Mouse (Mus musculus): ENCODE results near the gene Fut11.

The Fut11 gene

GRCm38 (mm10) chr14:20664436-20664835 lies 30.3 kb upstream of the Fut11 start:
- TF ChIP-seq GATA4 (IDR thresholded peaks at IDR 0.05; ENCODE audit: insufficient replicate concordance, low read length), result no peak

GRCm38 (mm10) chr14:20667469-20667868 lies 27.3 kb upstream of the Fut11 start:
- no peak for TF ChIP-seq GATA4 (IDR thresholded peaks at IDR 0.05; ENCODE audit: insufficient replicate concordance, low read length)

DNA sequence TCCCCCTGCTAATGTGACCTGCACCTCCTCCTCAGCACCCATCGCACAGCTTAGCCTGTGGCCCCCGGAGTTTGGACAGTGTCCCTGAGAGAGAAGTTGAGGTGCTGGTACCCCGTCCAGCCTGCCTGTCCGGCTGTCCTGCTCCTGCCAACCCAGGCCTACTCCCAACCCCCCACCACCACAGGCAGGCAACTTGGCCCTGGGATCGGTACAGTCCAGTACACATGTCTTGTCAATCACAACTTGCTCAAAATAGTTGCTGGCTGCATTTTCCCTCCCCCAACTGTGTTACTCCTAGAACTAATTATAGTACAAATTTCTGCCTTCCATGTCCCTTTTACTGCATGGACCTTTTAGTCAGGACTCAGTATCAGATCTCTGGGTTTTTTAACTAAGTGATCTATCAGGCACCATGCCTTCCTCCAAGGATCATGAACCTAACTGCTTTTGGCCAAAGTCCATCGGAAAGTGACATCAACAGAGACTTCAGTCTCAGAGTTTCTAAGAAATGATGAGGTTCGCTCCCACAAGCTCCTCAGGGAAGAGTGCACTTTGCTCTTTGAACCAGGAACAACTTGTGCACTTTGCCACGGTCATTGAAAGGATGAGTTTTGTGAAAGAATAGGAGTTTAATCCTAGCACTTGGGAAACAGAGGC lies 26.5 kb upstream of the Fut11 start, which contains the start of gene Synpo2l:
TSS of gene Synpo2l (minus strand) at position 201 of the 657 bp plus-strand sequence.
- TF ChIP-seq GATA4 (IDR thresholded peaks at IDR 0.05; ENCODE audit: insufficient replicate concordance, low read length), result no peak

GRCm38 (mm10) chr14:20672990-20673389 lies 21.8 kb upstream of the Fut11 start:
- TF ChIP-seq GATA4 (IDR thresholded peaks at IDR 0.05; ENCODE audit: insufficient replicate concordance, low read length), result no peak

DNA sequence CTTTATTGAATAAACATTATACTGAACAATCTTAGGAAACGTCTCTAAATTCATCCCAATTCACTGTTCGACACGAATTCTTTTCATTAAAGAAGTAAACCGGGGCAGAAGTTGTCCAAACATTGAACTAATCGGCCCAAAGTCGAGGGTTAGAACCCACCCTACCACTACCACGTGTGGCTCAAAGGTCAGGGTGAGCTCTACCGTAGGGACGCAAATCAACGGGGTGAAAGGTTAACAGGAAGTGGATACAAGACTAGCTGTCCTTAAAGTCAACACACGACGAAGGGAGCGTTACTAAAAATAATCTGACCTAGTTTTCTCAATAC lies 21.1 kb upstream of the Fut11 start:
- no peak for TF ChIP-seq GATA4 (IDR thresholded peaks at IDR 0.05; ENCODE audit: insufficient replicate concordance, low read length)

- TF ChIP-seq GATA4 (IDR thresholded peaks at IDR 0.05; ENCODE audit: insufficient replicate concordance, low read length), result no peak
These were observed 20.5 kb upstream of the Fut11 start, which contains the start of gene Sec24c for GRCm38 (mm10) chr14:20674064-20674833. Gene Sec24c, plus strand, starts transcription at chr14:20674308.

DNA sequence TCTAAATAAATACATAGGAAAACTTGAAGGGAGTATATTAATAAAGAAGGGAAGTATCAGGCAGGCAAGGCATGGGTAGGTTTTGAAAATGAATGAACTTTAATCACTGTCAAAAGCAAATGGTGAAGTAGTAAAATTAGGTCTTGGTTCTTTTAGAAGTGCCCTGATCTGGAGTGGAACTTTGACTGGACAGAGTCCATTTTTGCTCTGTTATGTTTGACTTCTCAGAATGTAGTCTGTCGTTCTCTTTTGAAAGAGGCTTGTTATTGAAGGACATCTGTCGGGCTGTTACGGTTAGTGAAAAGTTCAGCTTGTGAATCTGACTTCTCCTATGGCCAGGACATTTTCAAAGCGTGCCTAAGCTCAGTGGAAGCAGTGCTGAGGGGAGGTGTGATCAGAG lies 16.9 kb upstream of the Fut11 start:
- TF ChIP-seq GATA4 (IDR thresholded peaks at IDR 0.05; ENCODE audit: insufficient replicate concordance, low read length), result no peak

- TF ChIP-seq GATA4 (IDR thresholded peaks at IDR 0.05; ENCODE audit: insufficient replicate concordance, low read length), result no peak
These were observed 13.0 kb upstream of the Fut11 start for GRCm38 (mm10) chr14:20681742-20682141.

DNA sequence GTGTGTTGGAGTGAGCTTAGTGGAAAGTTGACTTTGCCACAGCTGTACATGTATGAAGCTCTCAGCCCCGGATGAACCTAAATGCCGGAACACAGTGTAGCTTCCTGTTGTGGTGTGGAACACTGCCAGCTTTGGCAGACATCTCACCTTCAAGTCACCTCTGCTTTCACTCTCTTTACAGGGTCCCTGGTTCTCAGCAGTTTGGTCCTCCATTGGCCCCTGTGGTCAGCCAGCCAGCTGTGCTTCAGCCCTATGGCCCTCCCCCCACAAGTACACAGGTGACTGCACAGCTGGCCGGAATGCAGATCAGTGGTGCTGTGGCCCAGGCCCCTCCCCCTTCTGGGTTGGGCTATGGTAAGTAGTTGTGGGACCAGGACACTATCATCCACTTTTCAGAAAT lies 12.3 kb upstream of the Fut11 start:
- no peak for TF ChIP-seq GATA4 (IDR thresholded peaks at IDR 0.05; ENCODE audit: insufficient replicate concordance, low read length)

- no peak for TF ChIP-seq GATA4 (IDR thresholded peaks at IDR 0.05; ENCODE audit: insufficient replicate concordance, low read length)
These were observed 8.2 kb upstream of the Fut11 start for GRCm38 (mm10) chr14:20686576-20686975.

DNA sequence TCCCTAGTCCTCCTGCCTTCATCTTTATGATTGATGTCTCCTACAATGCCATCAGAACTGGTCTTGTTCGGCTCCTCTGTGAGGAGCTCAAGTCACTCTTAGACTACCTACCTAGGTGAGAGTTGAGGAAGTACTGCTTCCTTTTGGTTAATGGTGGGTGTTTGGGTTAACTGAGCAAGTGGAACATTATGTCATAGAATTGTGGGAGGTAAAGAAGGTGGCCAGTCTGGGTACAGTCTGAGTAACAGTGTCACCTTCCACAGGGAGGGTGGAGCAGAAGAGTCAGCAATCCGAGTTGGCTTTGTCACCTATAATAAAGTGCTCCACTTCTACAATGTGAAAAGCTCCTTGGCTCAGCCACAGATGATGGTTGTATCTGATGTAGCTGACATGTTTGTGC lies 5.8 kb upstream of the Fut11 start:
- TF ChIP-seq GATA4 (IDR thresholded peaks at IDR 0.05; ENCODE audit: insufficient replicate concordance, low read length), result no peak

DNA sequence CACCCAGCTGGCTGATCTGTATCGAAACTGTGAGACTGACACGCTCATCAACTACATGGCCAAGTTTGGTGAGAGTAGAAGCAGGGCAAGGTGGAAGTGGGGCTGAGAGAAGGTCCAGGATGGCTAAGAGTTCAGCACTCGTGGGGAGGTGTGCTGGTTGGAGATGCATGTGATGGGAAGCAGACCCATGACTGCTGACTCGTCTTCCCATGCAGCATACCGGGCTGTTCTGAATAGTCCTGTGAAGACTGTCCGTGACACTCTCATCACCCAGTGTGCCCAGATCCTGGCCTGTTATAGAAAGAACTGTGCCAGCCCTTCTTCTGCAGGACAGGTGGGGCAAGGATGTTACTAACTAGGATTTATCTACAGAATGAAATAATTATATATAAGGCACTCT lies 3.0 kb upstream of the Fut11 start:
- TF ChIP-seq GATA4 (IDR thresholded peaks at IDR 0.05; ENCODE audit: insufficient replicate concordance, low read length), result no peak

- peak; percentile 74; the same call in 1 of the 2 replicates for TF ChIP-seq GATA4 (IDR thresholded peaks at IDR 0.05; ENCODE audit: insufficient replicate concordance, low read length)
These were observed 1.1 kb upstream of the Fut11 start for GRCm38 (mm10) chr14:20693589-20694101.

DNA sequence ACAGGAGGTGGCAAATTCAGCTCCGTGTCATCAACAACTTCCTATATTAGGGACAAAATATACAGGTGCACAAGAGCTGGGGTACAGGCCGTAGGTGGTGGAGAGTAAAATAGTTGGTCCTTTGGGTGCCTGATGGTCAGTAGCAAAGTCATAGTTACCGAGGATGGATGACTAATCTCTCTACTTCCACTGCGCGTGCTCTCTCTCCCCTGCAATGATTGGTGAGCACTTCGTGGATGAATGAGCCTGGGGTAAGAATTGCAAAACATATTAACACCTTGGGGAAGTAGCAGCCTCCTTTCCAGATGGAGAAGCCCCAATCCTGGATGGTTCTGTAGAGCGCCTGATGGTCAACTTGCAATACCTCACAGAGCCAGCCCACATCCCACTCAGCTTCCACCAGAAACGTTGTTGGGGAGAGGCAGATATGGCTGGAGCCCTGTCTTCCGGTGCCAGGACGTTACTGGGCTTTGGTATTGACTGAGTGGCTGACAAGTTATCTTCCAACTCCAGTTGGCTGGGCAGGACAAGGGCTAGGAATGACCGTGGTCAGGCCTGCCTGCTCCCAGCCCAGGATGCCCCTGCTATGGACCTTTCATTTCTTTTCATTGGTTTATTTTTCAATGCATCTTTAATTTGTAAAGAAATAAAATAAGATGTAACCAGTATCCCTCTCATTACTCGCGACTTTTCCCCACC lies 434 bp upstream of the Fut11 start:
- no peak for TF ChIP-seq GATA4 (IDR thresholded peaks at IDR 0.05; ENCODE audit: insufficient replicate concordance, low read length)

GRCm38 (mm10) chr14:20695761-20696520 lies 1.2 kb downstream of the Fut11 start:
- no peak for TF ChIP-seq GATA4 (IDR thresholded peaks at IDR 0.05; ENCODE audit: insufficient replicate concordance, low read length)

Measured in liver, adult (tissue).